Mouse (Mus musculus): ENCODE measurements at regions not wholly inside any gene's neighbourhood (a gene's known extent, or its start where the extent isn't known, plus 50 kb on each side); places are given as distances from the start of the nearest gene placed in this dataset.

DNA sequence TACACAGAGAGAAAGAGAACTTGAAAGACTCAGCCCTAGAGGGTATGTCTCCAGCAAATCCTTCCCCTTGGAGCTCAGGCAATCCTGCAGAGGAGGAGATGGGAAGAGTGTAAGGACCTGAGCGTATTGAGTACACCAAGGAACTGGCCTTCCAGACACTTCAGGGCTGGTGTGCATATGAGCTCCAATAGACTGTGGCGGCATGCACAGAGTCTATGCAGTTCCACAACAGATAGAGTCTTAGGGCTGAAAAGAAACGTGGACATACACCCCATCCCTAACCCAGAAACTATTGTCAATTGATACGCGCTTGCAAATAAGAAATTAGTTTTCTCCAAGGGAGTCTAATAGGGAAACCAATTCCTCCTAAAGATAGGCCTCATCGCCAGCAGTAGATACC, 130.6 kb upstream of the Lpp start:
- no peak for DNase-seq (ENCODE audit: extremely low spot score in 1 of 2, low spot score in 2 of 2)
- intact Hi-C loops (cut with DNase I): no loop called here

DNA sequence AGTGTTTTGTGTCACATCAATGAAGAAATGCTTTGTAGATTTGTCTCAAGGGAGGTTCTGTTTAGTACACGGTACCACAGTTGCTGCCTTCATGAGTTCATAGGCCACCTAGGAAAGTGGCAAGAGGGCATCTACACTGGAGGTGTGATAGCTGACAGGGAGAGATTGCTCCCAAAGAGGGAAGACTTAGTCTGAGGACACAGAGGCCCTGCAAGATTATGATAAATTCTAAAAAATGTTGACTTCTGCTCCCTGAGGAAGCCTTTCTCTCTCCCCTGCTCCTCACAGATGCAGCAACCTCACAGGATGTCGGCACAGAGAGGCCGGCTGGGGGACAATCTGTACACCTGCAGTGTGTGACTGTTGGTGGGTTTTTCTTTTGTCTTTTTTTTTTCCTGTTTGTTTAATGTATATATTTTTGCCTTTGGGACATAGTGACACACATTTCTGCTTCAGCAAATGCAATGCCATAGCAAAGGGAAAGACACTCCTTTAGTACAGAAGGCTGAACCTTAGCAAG, 133.5 kb upstream of the Lpp start:
- intact Hi-C loops (cut with DNase I): no loop called here
- no peak for DNase-seq (ENCODE audit: extremely low spot score in 1 of 2, low spot score in 2 of 2)

DNA sequence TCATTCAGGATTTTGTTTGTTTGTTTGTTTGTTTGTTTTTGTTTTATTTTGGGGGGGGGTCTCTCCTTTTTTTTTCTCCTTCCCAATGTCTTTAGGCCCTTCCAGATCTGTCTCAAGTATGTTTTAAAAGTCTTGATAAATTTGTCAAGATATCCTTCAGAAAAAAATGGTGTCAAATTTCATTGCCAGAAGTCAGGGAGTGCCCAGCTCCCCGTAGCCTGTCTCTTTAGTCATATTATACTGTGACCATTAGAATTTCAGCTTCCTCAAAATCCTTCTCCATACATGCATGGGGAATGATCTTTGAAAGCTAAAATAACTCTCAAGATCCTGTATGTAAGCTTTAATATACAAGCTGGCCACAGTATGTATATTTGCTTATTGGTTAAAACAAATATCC, 134.3 kb upstream of the Lpp start:
- intact Hi-C loops (cut with DNase I): no loop called here
- DNase-seq (ENCODE audit: extremely low spot score in 1 of 2, low spot score in 2 of 2): no peak

DNA sequence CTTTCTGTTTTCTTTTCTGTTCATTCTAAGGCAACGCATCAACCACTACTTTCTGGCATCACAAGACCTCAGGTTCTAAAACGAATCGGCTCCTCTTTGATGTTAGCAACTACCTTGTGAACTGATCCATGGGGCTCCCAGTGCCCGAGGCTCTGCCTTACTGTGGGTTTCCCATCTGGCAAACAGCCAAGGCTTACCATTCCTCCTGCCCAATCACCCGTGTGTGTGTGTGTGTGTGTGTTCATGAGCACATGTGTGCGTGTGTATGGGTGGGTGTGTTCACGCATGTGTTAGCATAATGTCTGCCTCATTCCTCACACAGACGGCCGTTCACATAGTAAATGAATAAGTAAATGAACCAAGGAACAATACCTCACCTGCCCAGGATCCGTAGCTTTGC, 138.3 kb upstream of the Lpp start:
- DNase-seq (ENCODE audit: extremely low spot score in 1 of 2, low spot score in 2 of 2): no peak
- intact Hi-C loops (cut with DNase I): no loop called here

DNA sequence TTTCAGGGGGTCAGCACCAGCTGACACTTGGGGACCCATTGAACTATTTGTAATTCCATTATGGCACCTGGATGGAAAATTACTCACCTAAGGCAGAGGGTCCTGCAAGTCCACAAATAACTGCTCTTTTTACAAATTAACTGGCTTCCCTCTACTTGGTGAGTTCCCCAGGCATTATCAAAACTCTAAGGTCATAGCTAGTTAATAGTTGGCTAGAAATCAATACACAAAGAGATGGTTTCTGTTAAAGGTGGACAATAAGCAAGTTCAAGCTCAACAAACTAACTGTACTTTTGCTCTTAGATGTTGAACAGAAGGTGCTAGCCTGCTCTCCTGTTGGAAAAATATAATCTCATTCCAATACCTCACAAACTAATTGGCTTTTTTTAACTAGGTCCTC, 138.7 kb upstream of the Lpp start:
- no peak for DNase-seq (ENCODE audit: extremely low spot score in 1 of 2, low spot score in 2 of 2)
- intact Hi-C loops (cut with DNase I): no loop called here

DNA sequence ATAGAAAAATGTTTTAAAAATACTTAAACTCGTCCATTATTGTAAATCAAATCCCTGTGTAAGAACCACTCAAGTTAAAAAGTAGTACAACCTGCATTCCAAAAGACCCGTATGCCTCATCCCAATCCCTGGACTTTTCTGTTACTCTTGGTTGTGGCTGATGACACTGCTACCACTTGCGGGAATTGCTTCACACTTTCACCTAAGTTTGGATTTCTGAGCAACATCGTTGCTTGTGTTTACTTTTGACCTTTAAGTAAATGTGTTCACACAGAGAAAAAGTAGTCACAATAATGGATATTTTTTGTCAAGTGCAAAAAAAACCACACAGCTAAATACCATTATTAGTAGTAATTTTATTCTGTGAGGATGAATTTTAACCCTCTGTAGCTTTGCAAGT, 139.2 kb upstream of the Lpp start:
- DNase-seq (ENCODE audit: extremely low spot score in 1 of 2, low spot score in 2 of 2): no peak
- intact Hi-C loops (cut with DNase I): no loop called here

DNA sequence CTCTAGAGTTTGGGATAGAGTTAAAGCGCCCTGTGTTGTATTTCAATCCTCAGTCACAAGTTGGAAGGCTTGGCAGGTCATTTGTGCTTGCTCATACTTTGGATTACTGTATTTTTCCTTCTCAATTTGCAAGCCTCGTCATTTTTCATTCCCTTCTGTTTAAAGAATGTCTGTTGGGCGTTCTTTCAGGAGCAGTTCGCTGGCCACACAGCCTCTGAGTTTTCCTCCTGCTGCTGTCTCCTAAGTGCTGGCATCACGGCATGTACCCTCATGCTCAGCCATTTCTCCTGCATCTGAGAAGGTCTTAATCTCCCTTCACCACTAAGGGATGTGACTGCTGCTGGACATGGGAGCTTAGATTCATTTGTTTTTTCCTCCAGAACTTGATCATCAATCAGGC, 146.0 kb upstream of the Lpp start:
- DNase-seq (ENCODE audit: extremely low spot score in 1 of 2, low spot score in 2 of 2): no peak
- intact Hi-C loops (cut with DNase I): no loop called here

DNA sequence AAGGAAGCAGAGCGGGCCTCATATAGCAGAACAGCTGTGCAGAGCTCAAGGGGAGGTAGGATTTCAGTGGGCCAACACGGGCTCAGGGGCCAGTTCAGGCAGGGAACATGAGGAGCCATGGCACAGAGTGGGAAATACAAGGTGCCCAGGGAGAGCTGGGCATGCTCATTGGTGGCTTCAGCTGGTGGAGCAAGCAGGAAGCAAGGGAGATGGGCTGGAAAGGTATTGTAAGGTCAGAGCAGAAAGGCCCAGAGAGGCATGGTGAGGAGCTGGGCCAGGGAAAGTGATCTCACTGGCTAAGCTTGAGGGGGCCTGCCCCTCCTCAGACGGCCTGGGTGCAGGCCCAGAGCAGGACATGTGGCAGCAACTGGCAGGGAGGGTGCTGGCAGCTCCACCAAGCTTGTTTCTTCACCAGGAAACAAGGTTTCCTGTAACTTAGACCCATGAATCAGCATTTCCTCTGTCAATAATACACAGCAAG, 155.2 kb upstream of the Lpp start:
- DNase-seq (ENCODE audit: extremely low spot score in 1 of 2, low spot score in 2 of 2): peak in 1 of 2 experiments; percentile 31
- intact Hi-C loops (cut with DNase I): no loop called here

DNA sequence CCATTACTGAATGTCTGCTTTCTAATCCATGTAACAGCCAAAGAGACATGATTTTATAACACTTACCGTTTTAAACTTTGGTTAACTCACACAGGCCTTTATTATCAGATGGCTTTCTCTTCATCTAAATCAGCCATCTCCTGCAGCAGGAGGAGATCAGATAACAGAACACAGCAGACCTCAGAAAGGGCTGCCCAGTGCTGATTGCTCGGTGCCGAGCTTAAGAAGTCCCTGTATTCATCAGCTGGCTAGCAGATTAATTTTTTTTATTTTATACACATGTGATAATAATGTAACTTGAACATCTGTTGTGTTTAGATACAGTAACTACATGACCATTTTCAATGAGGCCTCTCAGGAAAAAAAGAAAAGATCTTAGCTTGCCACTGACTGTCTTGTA, 155.9 kb upstream of the Lpp start:
- no peak for DNase-seq (ENCODE audit: extremely low spot score in 1 of 2, low spot score in 2 of 2)
- intact Hi-C loops (cut with DNase I): no loop called here

DNA sequence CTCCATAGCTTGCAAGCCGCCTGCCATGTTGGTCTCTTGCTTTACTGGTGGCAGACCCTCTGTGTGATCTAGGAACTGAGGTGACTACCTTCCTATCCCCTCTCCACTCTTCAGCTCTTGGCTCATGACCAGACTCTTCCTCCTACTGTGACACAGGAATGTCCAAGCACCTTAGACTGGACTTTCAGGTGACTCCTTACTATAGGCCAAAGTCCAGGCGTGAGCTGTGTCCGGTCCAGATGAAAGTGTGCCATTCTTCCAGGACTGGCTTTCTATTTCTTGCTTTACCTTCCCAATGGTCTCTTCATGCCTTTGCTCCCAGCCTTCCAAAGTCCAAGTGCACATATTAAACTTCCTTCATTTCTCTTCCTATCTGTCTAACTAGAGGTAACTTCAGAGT, 156.3 kb upstream of the Lpp start:
- no peak for DNase-seq (ENCODE audit: extremely low spot score in 1 of 2, low spot score in 2 of 2)
- intact Hi-C loops (cut with DNase I): no loop called here

DNA sequence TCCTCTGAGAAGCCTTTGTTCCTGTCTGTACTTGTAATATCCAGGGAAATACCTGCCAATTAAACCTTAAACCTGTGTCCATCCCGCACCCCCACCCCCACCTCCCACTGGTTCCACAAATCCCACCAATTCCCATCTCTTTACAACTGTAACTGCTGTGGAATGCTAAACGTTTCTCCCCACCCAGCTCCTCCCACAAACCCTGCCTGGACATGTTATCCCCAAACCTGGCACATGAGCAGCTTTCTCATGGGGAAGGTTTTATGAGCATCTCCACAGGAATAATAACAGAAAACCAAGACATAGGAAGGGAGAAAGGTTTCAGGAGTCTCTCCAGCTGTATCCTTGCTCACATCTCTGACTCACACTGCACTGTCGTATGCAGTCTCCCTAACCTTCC, 156.8 kb upstream of the Lpp start:
- no peak for DNase-seq (ENCODE audit: extremely low spot score in 1 of 2, low spot score in 2 of 2)
- intact Hi-C loops (cut with DNase I): no loop called here

DNA sequence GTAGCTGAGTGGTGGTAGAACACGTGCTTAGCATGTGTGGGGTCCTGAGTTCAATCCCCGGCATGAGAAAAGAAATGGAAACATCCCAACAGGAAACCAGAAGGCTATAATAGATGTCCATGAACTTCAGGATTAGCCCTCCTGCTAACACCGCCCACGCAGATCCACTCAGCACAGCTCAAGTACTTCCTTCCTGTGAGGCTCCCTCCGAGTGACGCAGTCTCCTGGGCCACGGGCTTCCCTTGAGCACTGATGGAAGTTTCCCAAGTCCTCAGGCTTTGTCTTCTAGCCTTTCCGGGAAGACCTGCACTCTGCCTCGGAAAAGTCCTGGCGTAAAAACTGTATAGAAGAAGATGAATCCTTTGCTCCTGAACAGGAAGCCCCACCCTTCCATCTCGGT, 158.5 kb upstream of the Lpp start:
- intact Hi-C loops (cut with DNase I): no loop called here
- peak in 1 of 2 experiments; percentile 34 for DNase-seq (ENCODE audit: extremely low spot score in 1 of 2, low spot score in 2 of 2)

DNA sequence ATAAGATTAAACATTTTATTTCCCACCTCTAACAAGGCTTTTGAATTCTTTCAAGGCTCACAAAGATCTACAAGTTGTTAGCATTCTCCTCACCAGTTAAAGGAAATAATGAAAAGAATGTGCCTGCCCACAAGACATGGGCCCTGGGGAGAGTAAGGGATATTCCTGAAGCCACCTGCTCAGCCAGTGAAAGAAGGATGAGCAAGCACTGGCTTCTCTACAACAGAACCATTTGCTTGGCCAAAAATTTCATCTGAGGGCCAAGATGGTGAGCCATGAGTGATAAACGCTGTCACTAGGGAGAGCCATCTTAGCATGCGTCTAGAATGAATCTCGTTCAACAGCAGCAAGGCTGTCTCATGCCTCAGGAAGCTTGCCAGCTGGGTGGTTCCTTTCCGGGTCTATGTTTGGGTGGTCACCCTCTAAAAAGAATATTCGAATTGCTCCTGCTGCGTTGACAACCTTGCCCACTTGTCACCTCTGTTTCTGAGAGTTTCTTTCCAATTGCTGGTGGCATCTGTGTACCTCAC, 161.2 kb upstream of the Lpp start:
- no peak for DNase-seq (ENCODE audit: extremely low spot score in 1 of 2, low spot score in 2 of 2)
- intact Hi-C loops (cut with DNase I): no loop called here

DNA sequence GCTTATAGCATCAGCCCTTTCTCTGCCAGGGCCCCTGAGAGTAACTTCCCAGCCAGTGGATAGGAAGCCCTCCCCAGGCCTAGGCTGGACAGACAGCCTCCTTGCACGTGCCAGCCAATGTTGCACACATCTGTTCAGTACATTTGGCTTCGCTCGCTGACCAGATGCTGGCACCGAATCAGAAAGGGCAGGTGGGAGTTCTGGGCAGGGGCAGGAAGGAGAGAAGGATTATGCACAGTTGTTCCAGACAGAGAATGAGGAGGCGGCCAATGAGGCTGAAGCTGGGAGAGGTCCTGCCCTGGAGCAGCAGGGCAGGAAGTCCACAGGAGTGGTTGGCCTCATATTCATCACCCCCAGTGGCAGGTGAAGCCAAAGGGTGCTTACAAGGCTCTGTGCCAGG, 161.8 kb upstream of the Lpp start:
- intact Hi-C loops (cut with DNase I): no loop called here

DNA sequence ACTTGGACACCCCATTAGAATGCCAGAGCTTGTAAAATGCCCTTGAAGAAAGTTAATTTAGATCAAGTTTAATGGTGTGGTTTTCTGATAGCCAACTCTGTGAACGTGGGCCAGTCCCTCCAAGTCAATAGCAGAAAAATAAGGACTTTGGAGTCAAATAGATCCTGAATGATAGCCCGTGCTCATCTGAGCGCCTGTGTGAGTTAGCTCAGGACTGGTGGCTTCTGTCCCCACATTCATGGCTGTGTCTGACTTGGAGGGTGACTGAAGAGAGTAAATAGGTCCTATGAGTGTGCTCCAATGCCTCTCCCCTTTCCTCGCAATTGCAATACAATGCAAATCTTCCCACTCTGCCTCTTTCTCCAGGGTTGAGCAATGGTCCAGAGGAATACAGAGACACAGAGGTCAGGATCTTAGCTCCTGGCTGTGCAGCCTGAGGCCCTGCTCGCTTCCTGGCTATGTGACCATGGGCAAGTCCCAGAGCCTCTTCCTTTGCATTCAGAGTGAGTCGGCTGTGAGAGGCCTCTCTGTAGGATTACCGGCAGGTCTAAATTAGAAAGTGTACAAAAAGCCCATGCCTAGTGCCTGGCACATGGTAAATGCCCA, 164.2 kb upstream of the Lpp start:
- DNase-seq (ENCODE audit: extremely low spot score in 1 of 2, low spot score in 2 of 2): no peak
- intact Hi-C loops (cut with DNase I): no loop called here

More for the DNA sequence above, 161.8 kb upstream of the Lpp start:
- no peak for DNase-seq (ENCODE audit: extremely low spot score in 1 of 2, low spot score in 2 of 2)

DNA sequence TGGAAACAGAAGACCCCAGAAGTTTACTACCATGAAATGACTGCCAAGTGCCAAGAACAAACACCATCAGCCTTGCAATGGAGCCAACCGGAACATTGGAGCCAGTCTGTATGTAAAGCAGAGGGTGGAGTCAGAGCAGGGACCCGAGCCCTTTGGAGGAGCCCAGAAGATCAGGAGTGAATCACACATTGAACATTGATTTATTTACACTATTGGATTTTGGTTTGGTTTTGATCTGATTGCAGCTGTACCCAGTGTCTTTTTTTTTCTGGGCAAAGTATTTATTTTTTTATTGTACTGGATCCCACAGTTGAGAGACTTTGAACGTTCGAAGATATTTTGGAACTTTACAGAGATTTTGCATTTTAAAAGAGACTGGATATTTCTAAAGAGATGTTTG, 167.4 kb upstream of the Lpp start:
- intact Hi-C loops (cut with DNase I): no loop called here
- DNase-seq (ENCODE audit: extremely low spot score in 1 of 2, low spot score in 2 of 2): no peak

DNA sequence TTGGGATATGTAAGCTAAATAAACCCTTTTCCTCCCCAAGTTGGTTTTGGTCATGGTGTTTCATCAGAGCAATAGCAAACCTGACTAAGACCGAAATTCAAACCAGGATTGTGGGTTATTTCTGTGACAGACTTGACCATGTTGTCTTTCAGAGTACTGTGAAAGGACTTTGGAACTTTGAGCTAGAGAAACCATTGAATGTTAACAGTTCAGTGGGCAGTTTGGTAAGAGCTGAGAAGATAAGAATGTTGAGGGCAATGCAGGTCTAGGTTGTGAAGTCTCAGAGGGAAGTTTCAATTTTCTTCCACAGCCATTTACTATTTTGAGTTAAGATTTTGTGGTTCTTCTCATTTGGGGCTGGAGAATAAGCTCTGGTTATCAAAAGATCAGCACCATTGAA, 168.2 kb upstream of the Lpp start:
- DNase-seq (ENCODE audit: extremely low spot score in 1 of 2, low spot score in 2 of 2): no peak
- intact Hi-C loops (cut with DNase I): no loop called here

DNA sequence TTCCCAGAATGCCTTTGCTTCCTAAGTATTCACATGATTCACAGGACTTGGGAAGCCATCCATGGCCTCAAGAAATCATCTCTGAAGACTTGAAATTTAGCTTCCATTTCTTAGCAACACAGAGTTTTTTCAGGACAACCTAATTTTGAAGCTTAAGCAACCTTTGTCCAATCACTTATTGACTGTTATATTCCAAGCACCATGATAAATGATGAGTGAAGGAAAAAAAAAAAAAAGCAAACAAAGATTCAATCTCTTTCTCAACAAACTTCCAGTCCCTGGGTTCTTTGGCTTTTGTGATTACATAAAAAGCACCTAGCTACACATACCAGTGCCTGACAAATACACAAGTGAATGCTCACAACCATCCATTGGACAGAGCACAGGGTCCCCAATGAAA, 169.4 kb upstream of the Lpp start:
- no peak for DNase-seq (ENCODE audit: extremely low spot score in 1 of 2, low spot score in 2 of 2)
- intact Hi-C loops (cut with DNase I): no loop called here

DNA sequence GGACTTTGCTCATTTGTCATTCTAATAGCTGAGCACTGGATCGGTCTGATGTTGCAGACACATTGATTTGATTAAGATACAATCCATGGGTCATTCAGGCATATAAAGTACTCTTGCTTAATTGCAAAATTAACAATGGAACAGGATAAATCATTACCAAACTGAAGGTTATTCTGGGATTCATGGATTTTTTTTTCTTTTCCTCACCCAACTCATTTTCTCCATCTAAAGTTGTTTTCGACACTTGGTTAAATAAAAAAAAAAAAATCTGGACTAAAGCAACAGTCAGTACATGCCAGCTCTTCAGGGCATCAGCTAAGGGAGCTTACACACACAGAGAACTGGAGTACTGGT, 169.8 kb upstream of the Lpp start:
- no peak for DNase-seq (ENCODE audit: extremely low spot score in 1 of 2, low spot score in 2 of 2)
- intact Hi-C loops (cut with DNase I): no loop called here

DNA sequence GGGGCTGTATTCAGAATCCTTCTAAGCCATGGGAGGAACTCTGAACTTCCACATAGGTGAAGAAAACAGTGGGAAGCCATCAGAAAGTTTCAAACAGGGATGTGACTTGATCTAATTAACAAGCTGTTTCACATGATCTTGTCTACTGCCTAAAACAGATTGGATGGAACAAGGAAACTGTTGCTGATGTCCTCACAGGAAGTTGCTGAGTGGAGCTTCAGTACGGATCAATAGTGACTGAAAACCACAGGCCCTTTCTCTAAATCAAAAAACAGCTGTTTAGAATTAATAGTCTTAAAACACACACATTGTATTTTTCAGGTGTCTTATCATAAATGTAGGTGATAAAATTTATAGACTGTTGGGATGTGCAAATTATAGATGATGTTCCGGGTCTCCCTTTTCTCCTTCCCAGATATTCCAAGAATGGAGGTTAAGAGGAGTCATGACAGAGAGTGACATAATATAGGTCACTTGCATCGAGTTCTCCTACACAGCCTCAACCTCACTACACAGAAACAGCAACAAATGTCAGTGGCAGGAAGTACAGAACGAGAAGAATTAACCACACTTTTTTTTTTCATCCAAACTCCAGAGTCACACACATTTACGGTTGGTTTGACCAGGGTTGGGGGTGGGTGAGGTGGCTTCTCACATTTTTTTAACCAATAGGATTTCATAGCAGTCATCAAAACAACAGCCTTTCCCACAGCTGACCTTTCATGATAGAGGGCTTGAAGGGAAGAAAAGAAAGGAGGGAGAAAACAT, 170.4 kb upstream of the Lpp start:
- intact Hi-C loops (cut with DNase I): no loop called here
- no peak for DNase-seq (ENCODE audit: extremely low spot score in 1 of 2, low spot score in 2 of 2)

Data from left cerebral cortex, postnatal 10 days (tissue).